Mouse (Mus musculus) G1E (cell line): ENCODE results near the gene Ralbp1. TPM values are rescaled to one million over a fixed set of nuclear protein-coding genes. Genes with fewer than 3 reads are reported as not detected.

Experiments
- ATAC-seq: 2 replicates; pipeline ENCODE4 v1.8.0; 2016; ENCODE audit warnings: mild to moderate bottlenecking; ENCODE audit not compliant: insufficient number of reproducible peaks, poor library complexity, low FRiP score, severe bottlenecking; ENCODE audit errors: extremely low read depth
- DNase-seq: peaks from one replicate; pipeline ENCODE4 v3.0.0; 2012; ENCODE audit warnings: low spot score
- H3K27me3 ChIP-seq: 2 replicates; pipeline ENCODE4 v1.6.1; 2012; ENCODE audit warnings: mild to moderate bottlenecking, low read length, inconsistent platforms; ENCODE audit not compliant: insufficient read depth
- H3K36me3 ChIP-seq: replicated peaks from 2 replicates; pipeline ENCODE3; 2012; ENCODE audit warnings: mild to moderate bottlenecking, inconsistent platforms
- H3K4me1 ChIP-seq: 2 replicates; pipeline ENCODE4 v1.6.1; 2012; ENCODE audit warnings: low read depth, low read length, inconsistent platforms, mixed read lengths; ENCODE audit not compliant: insufficient read depth
- H3K4me3 ChIP-seq: 2 replicates; pipeline ENCODE4 v1.5.1; 2012; ENCODE audit warnings: low read depth, mild to moderate bottlenecking, inconsistent platforms, low read length, moderate library complexity, mixed read lengths
- H3K9me3 ChIP-seq: replicated peaks from 2 replicates; pipeline ENCODE4 v1.6.1; 2012; ENCODE audit warnings: inconsistent platforms
- CTCF ChIP-seq: IDR thresholded peaks from 2 replicates; pipeline ENCODE4 v1.5.1; 2012; ENCODE audit warnings: low read depth, low read length, inconsistent platforms, mixed read lengths
- GATA1 ChIP-seq: IDR thresholded peaks from 2 replicates; pipeline ENCODE4 v1.6.1; 2012; ENCODE audit warnings: borderline replicate concordance, low read length, inconsistent platforms, mixed read lengths
- GATA2 ChIP-seq: IDR thresholded peaks from 2 replicates; pipeline ENCODE4 v1.6.1; 2012; ENCODE audit warnings: low read depth, low read length, inconsistent platforms, borderline replicate concordance
- POLR2AphosphoS5 ChIP-seq: IDR thresholded peaks from 2 replicates; pipeline ENCODE4 v1.6.1; 2012; ENCODE audit warnings: low read depth, low read length, inconsistent platforms; ENCODE audit not compliant: insufficient replicate concordance
- TAL1 ChIP-seq: conservative IDR thresholded peaks from 2 replicates; pipeline ENCODE4 v1.6.1; 2012; ENCODE audit warnings: low read depth, low read length, inconsistent platforms, mixed read lengths
- polyA plus RNA-seq: library from polyadenylated mRNA; stranded (reverse); fragments of >175 nt; gene quantifications from 2 replicates; pipeline ENCODE4 v1.2.3, GENCODE M21; 2012
- total RNA-seq, 2 experiments: library from RNA; stranded (forward) in 1 of 2; stranded (reverse) in 1 of 2; fragments of 200-1000 nt in 1 of 2; fragments of >200 nt in 1 of 2; fragmentation: Nextera tagmentation in 1 of 2; gene quantifications; 2 replicates each; pipeline ENCODE4 v1.2.3; 2014 to 2017

The Ralbp1 gene
- total and polyA plus RNA-seq, 3 experiments: 32.5 to 69.1 (median 54.8) TPM

- no peak overlapping the region for H3K4me3 ChIP-seq
- no peaks in the 10 kb centered on the region; the same call in 1 of the 2 replicates for H3K27me3 ChIP-seq
- ATAC-seq (no peak), DNase-seq (no peak)
- no peak for TF ChIP-seq POLR2AphosphoS5
- no peak for TF ChIP-seq GATA2
- TF ChIP-seq GATA1: no peak
- no peak for TF ChIP-seq CTCF
- TF ChIP-seq TAL1: no peak
- H3K36me3 ChIP-seq: no peaks in the 10 kb centered on the region
- peaks cover 31% of the 10 kb centered on the region for H3K4me1 ChIP-seq
- no peaks in the 10 kb centered on the region for H3K9me3 ChIP-seq
Measured at GRCm38 (mm10) chr17:65911285-65912069, 25.9 kb upstream of the Ralbp1 start.

- Histone ChIP-seq H3K4me1 (peaks cover 24% of the 10 kb centered on the region), H3K27me3 (no peaks in the 10 kb centered on the region), H3K9me3 (peaks cover 5% of the 10 kb centered on the region), H3K36me3 (no peaks in the 10 kb centered on the region), H3K4me3 (no peak overlapping the region)
- no peak for DNase-seq
- ATAC-seq: no peak
- TF ChIP-seq GATA2: no peak
- no peak for TF ChIP-seq TAL1
- no peak for TF ChIP-seq CTCF
- no peak for TF ChIP-seq POLR2AphosphoS5
- no peak for TF ChIP-seq GATA1
Measured at GRCm38 (mm10) chr17:65908270-65908669, 22.7 kb upstream of the Ralbp1 start.

- TF ChIP-seq CTCF: no peak
- TF ChIP-seq POLR2AphosphoS5: no peak
- TF ChIP-seq GATA1: no peak
- TF ChIP-seq GATA2: no peak
- TF ChIP-seq TAL1: no peak
- Histone ChIP-seq H3K36me3 (no peaks in the 10 kb centered on the region), H3K27me3 (no peaks in the 10 kb centered on the region), H3K4me1 (peaks cover 11% of the 10 kb centered on the region), H3K9me3 (peaks cover 5% of the 10 kb centered on the region), H3K4me3 (no peak overlapping the region)
- ATAC-seq (no peak), DNase-seq (no peak)
Measured at GRCm38 (mm10) chr17:65906895-65907401, 21.4 kb upstream of the Ralbp1 start.

- TF ChIP-seq GATA1 (no peak), TAL1 (no peak), CTCF (no peak), POLR2AphosphoS5 (no peak)
- no peaks in the 10 kb centered on the region for H3K36me3 ChIP-seq
- no peak for DNase-seq
- peaks cover 11% of the 10 kb centered on the region for H3K4me1 ChIP-seq
- no peak overlapping the region for H3K4me3 ChIP-seq
- ATAC-seq: no peak
- H3K27me3 ChIP-seq: no peaks in the 10 kb centered on the region
- peaks cover 5% of the 10 kb centered on the region for H3K9me3 ChIP-seq
Measured at GRCm38 (mm10) chr17:65906313-65906894, 20.8 kb upstream of the Ralbp1 start.

- H3K9me3 ChIP-seq: peaks cover 5% of the 10 kb centered on the region
- H3K4me3 ChIP-seq: no peak overlapping the region
- no peaks in the 10 kb centered on the region for H3K36me3 ChIP-seq
- DNase-seq: no peak
- H3K4me1 ChIP-seq: peaks cover 6% of the 10 kb centered on the region
- TF ChIP-seq POLR2AphosphoS5: no peak
- TF ChIP-seq CTCF: no peak
- TF ChIP-seq TAL1: no peak
- no peak for TF ChIP-seq GATA1
- no peak for TF ChIP-seq GATA2
- no peaks in the 10 kb centered on the region for H3K27me3 ChIP-seq
- no peak for ATAC-seq
Measured at GRCm38 (mm10) chr17:65905241-65905640, 19.6 kb upstream of the Ralbp1 start.

- TF ChIP-seq GATA2 (no peak), CTCF (no peak), POLR2AphosphoS5 (no peak)
- ATAC-seq (no peak), DNase-seq (no peak)
- Histone ChIP-seq H3K9me3 (peaks cover 5% of the 10 kb centered on the region), H3K4me3 (no peak overlapping the region), H3K4me1 (peaks cover 6% of the 10 kb centered on the region), H3K36me3 (no peaks in the 10 kb centered on the region), H3K27me3 (no peaks in the 10 kb centered on the region)
Measured at GRCm38 (mm10) chr17:65903826-65904225, 18.2 kb upstream of the Ralbp1 start.
